8 mouse cellular contexts compared by ENCODE assay signal in genomic region chr11:107385306-107385705, GRCm38 (mm10).
DNase-seq lines count a peak whose midpoint lies in the region; ATAC-seq and TF ChIP-seq lines count a peak whose summit lies in the region.

No protein-coding gene starts in this region.

- no peaks in the 10 kb centered on the region for H3K36me3 ChIP-seq in heart, postnatal 0 days (replicated peaks; ENCODE audit: control insufficient read depth, insufficient read depth, low read length)

- no peak overlapping the region for H3K4me2 ChIP-seq in heart, postnatal 0 days (ENCODE audit: low read depth, low read length)

- no peaks in the 10 kb centered on the region for H3K27me3 ChIP-seq in heart, postnatal 0 days (ENCODE audit: control insufficient read depth, insufficient read depth, low read length)

- H3K9ac ChIP-seq in heart, postnatal 0 days (replicated peaks; ENCODE audit: low read depth, low read length), result no peak overlapping the region

- no peaks in the 10 kb centered on the region for H3K9me3 ChIP-seq in heart, postnatal 0 days (replicated peaks; ENCODE audit: control insufficient read depth, low read length)

- H3K4me3 ChIP-seq in heart, postnatal 0 days (ENCODE audit: low read depth, low read length), result no peak overlapping the region

- ATAC-seq in heart, postnatal 0 days (ENCODE audit: insufficient read depth, low read depth), result no peak

- no peaks in the 10 kb centered on the region for H3K4me1 ChIP-seq in heart, postnatal 0 days (ENCODE audit: control insufficient read depth, insufficient read depth)

- TF ChIP-seq EP300 in heart, postnatal 0 days (IDR thresholded peaks at IDR 0.05; ENCODE audit: low read depth), result no peak

- 67% methylated on average over 4 of the region's 4 CpGs for WGBS in heart, postnatal 0 days

- intact Hi-C loops in left cerebral cortex, postnatal 25 days (cut with DNase I), result no loop called here

- peak; percentile 52 for TF ChIP-seq CTCF in heart, postnatal 0 days (IDR thresholded peaks at IDR 0.05; ENCODE audit: low read depth)

- DNase-seq in heart, postnatal 0 days (ENCODE audit: low spot score), result no peak
- no peak for DNase-seq in heart, adult 8-10 months (ENCODE audit: low spot score)
- peak; percentile 75 to 78 for DNase-seq in B cell, adult 2 months
- DNase-seq in ZHBTc4 (ENCODE audit: low read depth, low spot score), result peak; percentile 89
- DNase-seq in kidney, postnatal 4 days, result peak; percentile 65 to 70
- DNase-seq in spleen, postnatal 4 days (ENCODE audit: low spot score in 2 of 2), result peak; percentile 73 to 91
- no peak for DNase-seq in left cerebral cortex, postnatal 25 days (ENCODE audit: low spot score in 2 of 2)
- DNase-seq in ovary, postnatal 36 days (ENCODE audit: low spot score), result no peak

- no peak overlapping the region for H3K27ac ChIP-seq in heart, postnatal 0 days (ENCODE audit: low read depth)

Comparison
In these comparisons a context has a peak if more than half of its experiments do, and no peak if none do; other contexts are left out.
1. DNase-seq: peak in B cell, adult 2 months (2 of 2), ZHBTc4 (single experiment), kidney, postnatal 4 days (2 of 2) and spleen, postnatal 4 days (2 of 2); none in heart, postnatal 0 days (single experiment), heart, adult 8-10 months (single experiment), left cerebral cortex, postnatal 25 days (0 of 2) and ovary, postnatal 36 days (single experiment).